Mouse (Mus musculus): ENCODE results near the gene Nos3. TPM values are rescaled to one million over a fixed set of nuclear protein-coding genes. Genes with fewer than 3 reads are reported as not detected.

Gene Nos3
- total RNA-seq (2022) = 1 to 10 TPM; 3.2 to 5.8 (median 4.0) TPM

DNA sequence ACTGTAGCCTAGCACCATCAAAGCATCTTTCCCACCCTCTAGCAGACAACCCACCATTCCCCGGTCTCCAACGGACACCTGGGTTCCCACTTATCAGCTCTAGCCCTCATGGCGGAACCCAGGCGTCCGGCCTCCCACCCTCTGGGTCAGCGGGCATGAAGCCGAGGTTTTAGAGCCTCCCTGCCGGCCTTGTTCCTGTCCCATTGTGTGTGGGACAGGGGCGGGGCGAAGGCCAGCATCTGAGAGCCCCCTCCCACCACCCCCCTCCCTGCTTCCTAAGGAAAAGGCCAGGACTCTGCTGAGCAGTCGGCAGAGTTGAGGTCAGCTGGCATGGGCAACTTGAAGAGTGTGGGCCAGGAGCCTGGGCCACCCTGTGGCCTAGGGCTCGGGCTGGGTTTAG, at the start of gene Nos3:
TSS of gene Nos3 (plus strand) at position 303 of the 400 bp plus-strand sequence.
- peak in 1 of 2 experiments; percentile 25 for DNase-seq (ENCODE audit: low spot score in 2 of 2)

DNA sequence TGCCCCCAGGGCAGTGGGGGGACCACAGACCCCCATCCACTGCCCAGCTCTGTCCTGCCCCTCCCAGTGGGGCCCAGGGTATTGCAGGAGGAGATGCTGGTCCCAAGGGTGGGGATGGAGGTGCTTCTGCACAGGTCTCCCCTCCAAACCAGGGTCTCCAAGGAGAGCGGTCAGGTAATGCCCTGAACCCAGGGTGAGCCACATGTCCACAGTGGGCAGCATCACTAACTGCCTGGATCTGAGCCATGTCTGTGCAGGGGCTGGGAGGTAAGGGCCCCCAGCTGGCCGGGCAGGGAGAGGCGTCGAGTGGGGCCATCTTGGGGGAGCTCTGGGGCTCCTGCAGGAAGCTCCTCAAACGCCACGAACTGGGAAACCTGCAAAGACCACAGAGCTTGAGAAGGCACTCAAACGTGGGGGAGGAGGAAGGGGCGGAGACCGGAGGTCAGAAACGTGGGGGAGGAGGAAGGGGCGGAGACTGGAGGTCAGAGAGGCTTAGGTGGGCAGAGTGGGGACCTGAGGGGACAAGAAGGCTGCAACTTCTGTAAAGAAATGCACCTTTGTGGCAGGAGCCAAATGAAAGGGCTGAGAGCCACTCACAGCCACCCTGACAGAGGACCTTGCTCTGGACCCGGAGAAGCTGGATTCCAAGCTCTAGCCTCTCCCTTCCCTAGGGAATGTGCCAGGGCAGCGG, 44.7 kb upstream of the Nos3 start:
- DNase-seq (ENCODE audit: low spot score in 2 of 2) = no peak

DNA sequence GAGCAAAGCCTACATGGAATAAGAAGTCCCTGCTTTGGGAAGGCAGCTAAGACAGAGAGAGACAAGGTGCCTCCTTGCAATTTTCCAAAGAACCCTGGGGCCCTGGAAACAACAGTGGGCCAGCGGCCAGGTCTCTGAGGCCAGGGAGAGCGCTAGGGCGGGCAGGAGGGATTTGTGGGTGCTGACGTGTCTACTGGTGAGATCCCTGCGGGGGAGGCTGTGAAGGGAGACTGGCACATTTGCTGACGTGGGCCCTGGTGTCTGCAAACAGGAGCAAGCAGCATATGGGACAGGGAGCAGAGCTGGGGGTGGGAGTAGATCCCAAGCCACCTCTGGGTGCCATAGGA, 44.2 kb upstream of the Nos3 start:
- DNase-seq (ENCODE audit: low spot score in 2 of 2) = no peak

DNA sequence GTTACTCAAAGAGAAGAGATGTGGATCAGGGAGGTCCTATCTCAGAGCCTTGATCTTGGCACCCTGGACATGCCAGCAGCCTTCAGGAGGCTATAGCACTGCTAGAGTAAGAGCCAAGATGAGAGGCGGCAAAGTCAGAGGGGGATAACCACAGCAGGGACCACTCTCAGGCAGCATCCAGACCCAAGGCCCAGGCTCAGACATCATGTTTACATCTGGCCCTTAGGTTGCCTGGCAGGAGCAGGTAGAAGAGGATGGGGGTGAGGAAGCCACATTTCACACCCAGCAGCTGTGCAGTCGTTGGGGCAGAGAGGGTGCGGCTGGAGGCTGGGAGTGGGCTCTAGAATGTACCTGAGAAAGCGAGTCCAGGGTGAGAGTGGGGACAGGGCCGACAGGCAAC, 43.7 kb upstream of the Nos3 start:
- DNase-seq (ENCODE audit: low spot score in 2 of 2) = no peak

DNA sequence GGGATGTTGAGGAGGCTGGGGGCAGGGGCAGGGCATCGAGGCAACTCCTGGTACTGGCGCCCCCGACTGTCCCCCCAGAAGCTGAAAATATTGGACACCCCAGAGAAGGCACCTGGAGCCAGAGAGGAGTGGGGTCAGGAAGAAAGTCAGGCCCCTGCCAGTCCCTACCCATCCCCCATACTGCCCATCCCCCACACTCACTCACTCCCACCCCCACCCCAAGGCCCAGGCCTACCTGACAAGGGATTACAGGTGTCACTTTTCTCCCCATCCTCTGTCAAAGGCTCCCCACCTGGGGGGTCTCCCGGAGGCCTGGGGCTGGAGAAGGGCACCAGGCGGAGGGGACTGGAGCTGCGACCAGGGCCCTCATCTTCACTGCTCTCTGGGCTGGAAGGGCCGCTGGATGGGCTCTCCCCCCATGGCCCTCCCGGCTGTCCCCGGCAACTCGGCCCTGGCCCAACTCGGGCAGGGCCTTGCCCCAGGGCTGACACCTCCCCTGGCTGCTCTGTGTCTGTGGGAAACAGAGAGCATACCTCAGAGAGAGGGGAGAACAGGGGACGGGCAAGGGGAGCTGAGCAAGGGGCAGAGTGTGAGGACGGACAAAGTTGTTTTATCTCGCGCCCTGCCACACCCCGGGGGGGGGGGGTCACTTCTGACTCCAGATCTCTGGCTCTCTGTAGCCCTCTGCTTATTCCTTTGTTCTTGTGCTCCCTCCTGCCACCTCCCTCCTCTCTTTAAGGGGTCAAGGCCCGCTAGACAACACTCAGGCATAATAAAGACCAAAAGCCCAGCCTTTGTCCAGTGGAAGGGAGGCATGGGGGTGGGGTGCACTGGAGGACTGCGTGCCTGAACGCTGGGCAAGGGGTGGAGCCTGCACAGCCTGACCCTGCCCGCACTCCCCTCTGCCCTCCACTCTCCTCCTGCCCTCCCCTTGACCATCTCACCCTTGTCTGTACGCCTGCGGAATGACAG, 42.6 kb upstream of the Nos3 start:
- no peak for DNase-seq (ENCODE audit: low spot score in 2 of 2)

DNA sequence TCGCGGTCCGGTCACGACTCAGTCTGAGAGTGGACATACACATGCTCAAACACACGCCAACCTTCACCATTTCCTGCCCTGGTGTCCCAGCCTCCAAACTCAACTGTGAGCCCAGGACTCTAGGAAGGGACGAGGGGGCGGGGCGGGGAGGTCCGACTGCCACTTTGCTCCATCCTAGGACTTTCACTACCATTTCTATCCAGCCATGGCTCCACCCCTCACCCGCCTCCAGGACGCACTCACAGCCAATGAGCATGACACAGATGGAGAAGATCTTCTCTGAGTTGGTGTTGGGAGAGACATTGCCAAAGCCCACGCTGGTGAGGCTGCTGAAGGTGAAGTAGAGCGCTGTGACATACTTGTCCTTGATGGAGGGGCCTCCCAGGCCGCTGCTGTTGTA, 39.4 kb upstream of the Nos3 start:
- no peak for DNase-seq (ENCODE audit: low spot score in 2 of 2)

DNA sequence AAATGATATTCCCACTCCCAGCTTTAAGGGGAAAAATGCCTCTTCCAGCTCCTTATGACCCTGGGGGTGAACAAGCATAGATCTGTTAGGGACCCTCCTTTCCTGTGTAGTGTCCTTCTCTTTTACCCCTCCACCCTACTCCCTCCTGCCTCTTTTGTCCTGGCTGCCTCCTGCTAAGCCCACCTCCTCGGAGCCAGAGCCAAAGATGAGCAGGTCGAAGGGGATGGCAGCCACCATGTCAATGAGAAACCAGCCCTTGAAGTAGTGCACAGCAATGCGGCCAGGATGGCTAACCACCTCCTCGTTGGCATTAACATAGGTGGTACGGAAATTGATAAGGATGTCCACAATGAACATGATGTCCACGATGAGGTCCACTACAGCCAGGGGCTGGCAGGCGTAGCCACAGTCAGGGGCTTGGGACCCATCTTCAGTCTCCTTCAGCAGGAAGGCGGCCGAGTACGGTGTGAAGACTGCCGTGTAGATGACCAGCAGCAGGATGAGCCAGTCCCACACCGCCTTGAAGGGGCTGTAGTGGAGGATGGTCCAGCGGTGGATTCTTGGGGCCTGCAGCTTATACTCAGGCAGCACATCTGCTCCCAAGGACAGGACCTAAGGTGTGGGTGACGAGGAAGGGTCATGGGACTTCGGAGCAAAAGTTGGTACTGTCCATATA, 38.3 kb upstream of the Nos3 start:
- DNase-seq (ENCODE audit: low spot score in 2 of 2) = no peak

DNA sequence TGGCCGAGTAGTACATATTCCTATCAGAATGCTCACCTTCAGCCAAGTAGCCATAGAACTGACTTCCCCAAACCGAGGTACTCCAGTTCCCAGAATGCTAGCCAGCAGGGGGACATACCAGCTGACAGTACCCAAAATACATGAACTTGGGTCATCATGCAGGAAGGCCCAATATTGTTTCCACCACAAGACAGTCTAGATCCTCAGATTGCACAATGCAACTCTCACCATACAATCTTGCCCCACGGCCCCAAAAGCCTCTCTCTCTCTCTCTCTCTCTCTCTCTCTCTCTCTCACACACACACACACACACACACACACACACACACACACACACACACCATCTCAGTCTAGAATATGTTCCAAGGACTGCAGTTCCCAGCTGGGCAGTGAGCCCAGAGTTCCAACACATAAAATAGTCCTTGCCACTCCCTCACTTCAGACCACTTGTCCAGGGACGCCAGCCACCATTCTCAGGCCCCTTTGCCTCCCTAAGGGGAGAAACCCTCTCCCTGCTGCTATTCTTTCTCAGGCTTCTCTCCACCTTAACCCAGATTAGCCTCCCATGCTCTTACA, 37.7 kb upstream of the Nos3 start:
- no peak for DNase-seq (ENCODE audit: low spot score in 2 of 2)

DNA sequence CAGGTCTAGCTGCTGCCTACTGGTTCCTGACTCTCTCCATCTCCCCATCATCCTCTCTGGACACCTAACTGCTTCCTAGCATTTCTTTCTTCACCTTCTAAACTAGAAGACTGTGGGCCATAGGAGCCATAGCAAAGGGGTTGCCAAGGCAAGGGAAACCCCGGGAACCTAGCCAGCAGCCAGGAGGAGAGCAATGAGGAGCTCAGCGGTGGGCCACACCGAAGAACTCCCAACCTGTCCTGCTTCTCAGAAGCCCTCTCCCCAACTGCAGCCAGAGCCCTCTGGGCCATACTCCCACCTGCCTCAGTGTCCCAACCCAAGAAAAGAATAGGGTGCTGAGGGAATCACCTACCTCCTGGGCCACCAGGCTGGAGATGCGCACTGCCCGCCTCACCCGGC, 35.8 kb upstream of the Nos3 start:
- no peak for DNase-seq (ENCODE audit: low spot score in 2 of 2)

DNA sequence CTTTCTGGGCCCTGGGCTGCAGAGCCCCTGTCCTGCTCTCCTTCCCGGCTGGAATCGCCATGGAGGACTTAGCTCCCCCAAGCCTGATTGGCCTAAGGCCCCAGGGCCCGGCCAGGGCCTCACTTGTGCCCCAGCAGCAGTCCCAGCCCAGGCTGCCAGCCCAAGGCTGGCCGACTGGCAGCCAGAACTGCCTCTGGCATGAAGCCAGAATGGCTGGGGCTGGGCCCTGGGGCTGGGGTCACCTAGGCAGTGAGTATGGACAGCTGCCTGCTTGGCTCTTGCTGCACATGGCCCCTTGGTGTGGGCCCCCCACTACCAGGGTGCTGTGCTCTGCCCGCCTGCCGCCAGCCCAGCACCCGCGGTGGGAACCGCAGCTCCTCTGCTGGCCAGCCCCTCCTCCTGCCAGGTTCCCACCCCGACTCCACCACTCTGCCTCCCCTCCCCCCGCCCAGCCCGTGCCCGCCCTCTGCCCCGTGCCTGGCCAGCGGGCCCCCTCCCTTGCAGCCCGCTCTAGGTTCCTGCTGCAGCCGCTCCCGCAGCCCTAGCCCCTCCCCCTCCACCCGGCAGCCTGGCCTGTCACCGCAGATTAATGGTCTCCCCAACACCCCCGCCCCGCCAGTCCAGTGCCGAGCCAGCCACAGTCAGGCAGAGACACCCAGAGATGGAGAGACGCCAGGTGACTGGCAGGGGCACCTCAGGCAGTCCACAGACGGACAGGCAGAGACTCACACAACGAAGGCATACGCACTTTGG, 35.2 kb upstream of the Nos3 start:
- DNase-seq (ENCODE audit: low spot score in 2 of 2) = peak; percentile 19 to 68

DNA sequence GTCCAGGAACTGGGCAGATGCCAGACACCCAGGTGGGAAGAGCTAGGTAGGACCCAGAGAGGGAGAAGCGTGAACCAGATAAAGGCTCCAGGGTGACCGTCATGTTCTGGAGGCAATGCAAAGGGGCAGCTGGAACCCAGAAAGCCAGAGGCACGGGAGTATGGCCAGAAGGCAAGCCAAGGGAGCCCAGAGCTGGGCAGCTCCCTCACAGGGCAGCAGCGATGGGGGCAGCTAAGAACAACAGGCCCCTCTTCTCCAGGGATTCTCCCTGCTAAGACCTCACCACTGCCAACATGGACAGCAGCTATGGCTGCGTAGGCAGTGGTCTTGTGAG, 34.7 kb upstream of the Nos3 start:
- DNase-seq (ENCODE audit: low spot score in 2 of 2) = no peak

DNA sequence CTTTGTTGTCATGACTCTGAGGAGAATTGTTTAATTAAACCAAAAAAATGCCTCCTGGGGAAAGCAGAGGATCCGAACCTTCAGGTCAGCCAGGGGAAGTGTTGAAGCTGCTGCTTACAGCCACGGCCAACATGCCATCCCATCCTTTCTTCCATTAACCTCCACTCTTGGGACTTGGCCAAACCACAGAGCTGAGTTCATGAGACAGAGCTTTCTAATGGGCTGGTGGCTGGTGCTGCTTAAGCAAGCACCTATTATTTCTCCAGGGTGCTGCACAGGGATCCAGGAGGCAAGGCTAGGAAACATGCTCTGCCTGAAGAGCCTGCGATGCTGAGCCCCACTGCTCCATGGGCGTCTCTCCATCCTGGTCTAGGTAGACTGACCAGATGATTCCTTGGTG, 32.2 kb upstream of the Nos3 start:
- DNase-seq (ENCODE audit: low spot score in 2 of 2) = no peak

DNA sequence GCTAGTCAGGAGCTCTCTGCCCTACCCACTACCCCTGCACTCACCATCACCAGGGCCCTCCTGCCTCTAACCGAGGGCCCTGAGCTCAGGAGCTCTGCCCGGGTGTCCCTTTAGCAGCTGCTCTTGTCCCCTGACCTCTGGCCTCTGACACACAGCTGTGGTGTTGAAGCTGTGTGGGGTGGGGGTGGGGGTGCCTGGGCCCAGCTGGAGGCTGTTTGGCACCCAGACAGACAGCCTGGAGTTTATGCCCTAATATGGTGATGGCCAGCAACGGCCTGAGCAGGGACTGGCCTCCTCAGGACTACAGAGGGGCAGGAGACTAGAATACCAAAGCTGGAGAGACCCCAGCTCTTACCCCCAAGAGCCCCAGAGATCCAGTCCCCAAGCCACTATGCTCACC, 29.9 kb upstream of the Nos3 start:
- DNase-seq (ENCODE audit: low spot score in 2 of 2) = no peak

DNA sequence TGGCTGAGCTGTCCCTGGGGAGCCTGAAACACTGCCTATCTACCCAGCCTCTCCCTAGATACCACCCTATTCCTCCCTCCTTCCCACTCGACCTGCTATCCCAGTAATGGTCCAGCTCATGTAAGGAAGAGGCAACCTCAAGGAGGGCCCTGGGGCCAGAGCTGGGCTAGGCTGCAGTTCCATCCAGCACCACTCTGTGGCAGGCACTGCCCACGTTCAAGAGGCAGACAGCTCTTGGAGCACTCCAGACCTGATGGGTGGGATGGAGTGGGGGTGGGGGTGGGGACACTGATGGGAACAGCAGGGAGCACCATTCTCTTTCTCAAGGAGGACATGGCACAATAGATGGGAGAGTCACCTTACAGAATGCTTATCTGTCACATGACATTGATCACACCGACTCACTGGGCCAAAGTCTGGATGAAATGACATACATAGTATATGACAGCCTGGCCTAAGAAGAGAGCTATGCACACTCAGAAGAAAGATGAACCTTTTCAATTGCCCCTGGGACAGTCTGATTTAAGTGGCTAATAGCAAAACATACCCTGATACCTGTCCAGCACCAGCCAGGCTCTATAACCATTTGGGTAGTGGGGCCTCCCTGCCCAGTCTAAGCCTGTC, 28.6 kb upstream of the Nos3 start:
- DNase-seq (ENCODE audit: low spot score in 2 of 2) = no peak

DNA sequence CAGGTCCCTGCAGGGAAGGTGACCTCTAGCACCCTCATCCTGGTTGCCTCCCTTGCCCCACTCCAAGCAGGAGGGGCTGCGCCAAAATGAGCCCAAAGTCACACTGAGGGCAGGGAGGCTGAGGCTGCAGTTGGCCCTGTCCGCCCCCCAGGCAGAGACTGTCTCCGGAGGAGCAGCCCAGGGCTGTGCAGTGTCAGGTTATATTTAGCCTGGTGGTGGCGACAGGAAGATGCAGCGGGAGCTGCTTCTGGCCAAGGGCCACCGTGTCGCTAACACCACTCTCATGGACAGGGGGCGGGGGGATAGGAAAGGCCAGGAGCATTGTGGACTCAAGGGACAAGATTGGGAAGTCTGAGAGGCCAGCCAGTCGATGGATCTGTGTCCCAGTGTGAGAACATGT, 27.2 kb upstream of the Nos3 start:
- DNase-seq (ENCODE audit: low spot score in 2 of 2) = no peak

DNA sequence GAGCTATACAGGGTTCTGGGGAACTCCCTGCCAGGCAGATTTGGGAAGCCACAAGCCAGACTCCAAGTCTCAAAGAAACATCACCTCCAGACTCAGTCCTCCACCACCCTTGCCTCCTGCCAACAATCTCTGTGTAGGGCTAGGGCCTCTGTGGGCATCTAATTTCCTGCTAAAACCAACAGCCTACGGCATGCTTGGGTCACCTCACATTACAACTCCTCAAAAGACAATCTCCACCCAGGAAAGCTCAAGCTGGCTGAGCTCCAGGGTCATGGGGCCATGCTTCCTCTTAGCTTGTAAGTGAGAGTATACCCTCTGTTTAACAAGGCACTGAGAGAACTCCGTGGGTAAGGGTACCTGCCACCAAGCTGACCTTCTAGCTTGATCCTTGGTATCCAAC, 26.8 kb upstream of the Nos3 start:
- no peak for DNase-seq (ENCODE audit: low spot score in 2 of 2)

DNA sequence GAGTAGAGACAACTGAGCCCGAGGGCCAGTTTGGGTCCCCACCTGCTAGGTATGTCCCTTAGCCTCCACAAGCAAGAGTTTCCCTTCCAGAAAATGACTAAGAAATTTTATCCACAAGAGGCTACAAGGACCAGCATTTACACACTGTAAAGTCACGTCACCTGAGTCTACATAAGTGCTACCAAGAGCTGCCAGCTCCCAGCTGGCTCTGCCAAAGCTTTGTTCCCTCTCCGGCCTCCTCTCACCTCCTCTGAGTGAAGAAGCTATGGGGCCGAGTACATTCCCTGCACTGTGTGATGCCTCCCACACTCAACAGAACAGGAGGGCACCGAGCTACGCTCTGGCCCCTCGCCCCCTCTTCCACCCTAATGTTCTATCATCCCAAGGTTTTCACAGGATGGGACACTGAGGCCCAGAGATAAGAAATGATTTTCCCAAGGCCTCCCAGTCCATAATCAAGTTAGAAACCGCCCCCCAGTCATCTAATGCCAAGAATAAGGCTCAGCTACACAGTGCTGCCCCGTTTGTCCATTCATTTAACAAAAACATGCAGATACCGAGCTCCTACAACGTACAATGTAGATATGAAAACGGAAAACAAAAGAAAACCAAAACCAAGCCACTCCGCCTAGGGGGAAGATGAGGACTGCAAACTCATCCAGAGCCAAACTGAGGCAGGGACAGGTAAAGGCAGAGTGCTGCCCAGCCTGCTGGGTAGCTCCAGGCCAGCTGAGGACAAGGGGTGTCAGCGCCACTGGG, 22.2 kb upstream of the Nos3 start:
- DNase-seq (ENCODE audit: low spot score in 2 of 2) = no peak

DNA sequence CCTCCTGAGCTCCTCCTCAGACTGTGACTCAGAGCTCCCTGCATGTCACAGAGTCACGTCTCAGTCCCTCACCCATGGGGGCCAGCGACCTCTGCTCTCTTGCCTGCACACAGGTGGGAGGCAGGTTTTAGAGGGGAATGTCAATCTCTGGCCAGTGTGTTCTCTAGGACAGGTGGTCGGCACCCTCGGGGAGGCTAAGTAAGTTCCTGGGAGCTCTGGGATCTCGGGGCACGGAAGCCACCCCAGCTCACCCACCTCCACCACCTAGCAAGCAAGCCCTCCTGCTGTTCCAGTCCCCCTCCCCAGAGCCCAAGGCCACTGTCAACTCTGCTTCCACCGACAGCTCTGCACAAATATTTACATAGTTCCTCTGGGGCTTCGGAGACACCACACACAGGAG, 21.6 kb upstream of the Nos3 start:
- no peak for DNase-seq (ENCODE audit: low spot score in 2 of 2)

DNA sequence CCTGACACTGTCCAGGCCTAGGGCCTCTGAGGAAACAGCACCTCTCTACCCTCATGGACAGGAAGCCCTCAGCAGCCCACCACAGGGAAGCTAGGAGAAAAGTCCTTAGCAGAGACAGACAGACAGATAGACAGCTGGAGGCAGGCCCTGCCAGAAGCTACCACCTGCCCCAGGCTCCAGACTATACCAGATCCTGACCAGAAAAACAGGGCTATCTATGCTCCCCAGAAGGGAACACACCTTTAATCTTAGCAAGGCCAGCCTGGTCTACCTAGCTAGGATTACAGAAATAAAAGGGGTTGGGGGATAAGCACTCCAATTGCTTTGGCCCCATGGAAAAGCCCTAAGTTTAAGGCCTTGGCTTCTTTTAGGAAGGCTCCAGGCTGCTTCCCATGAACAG, 21.2 kb upstream of the Nos3 start:
- no peak for DNase-seq (ENCODE audit: low spot score in 2 of 2)

DNA sequence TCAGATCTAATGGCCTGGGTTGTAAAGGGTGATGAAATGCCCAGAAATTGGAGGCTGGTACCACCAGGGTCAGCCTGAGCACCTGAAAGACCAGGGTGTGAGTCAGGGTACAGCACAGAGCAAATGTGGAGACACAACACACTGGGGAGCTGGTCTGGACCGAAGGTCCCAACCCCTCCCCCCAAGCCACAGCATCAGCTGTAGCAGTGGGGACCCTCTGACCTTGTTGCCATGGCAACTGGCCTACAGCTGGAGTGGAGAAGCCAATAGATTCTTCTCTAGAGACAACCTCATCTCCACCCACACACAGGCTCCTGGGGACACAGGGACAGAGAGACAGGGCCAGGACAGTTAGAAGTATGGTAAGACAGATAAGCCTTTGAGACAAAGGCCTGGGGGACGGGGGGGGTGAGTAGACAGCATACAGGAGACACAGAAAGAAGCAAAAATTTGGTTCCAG, 20.6 kb upstream of the Nos3 start:
- DNase-seq (ENCODE audit: low spot score in 2 of 2) = no peak

All from gastrocnemius, adult 8-10 months (tissue).